Mouse (Mus musculus): ENCODE data around the gene Adam29.

The Adam29 gene

GRCm38 (mm10) chr8:55906848-55907247 is at the start of gene Adam29:
Adam29 (minus strand) TSS chr8:55906948.
- DNase-seq (ENCODE audit: low read depth, low spot score) = no peak

GRCm38 (mm10) chr8:55940526-55940880 is 33.8 kb upstream of the Adam29 start:
- DNase-seq (ENCODE audit: low read depth, low spot score) = peak; percentile 85

GRCm38 (mm10) chr8:55939870-55940525 is 33.2 kb upstream of the Adam29 start, which contains the start of gene Glra3:
Glra3 (plus strand) TSS chr8:55940460.
- no peak for DNase-seq (ENCODE audit: low read depth, low spot score)

All from forelimb bud, embryonic 11.5 days (tissue).